Mouse (Mus musculus): ENCODE data around the gene Agpat4.

DNA sequence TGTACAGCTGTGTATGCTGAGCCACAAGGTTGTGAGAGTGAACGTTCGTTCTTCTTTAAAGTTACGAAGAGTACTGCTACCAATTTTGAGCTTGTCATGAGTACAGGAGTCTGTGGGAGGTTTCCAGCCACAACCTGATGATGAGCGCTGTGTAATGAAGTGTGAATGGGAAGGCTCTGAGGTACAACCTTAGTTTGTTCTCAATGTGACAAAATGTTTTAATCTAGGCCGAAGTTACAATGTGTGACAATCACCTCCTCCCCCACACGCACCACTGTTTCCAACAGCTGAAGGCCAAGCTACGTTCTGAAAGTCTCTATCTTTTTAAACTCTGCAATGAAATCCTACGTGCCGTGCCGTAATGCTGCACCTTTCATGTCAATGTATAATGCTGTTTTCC lies 16.2 kb upstream of the Agpat4 start:
- TF ChIP-seq GATA1 (IDR thresholded peaks at IDR 0.05; ENCODE audit: borderline replicate concordance, low read length), result no peak
- TF ChIP-seq FLI1 (IDR thresholded peaks at IDR 0.05; ENCODE audit: low read length), result no peak
